Mouse (Mus musculus): ENCODE results near the gene Slc6a17.

GRCm38 (mm10) chr3:107558740-107559139 is 40.9 kb upstream of the Slc6a17 start:
- TF ChIP-seq POLR2A (IDR thresholded peaks at IDR 0.05; ENCODE audit: insufficient read depth, low read depth, low read length) (no peak), CTCF (IDR thresholded peaks at IDR 0.05) (no peak), EP300 (IDR thresholded peaks at IDR 0.05; ENCODE audit: insufficient read depth, low read depth, low read length) (no peak)

Data from heart, adult 2 months (tissue).